Mouse (Mus musculus): ENCODE results near the gene Fosb.

The Fosb gene

GRCm38 (mm10) chr7:19309884-19310641 is at the start of gene Fosb:
Fosb (minus strand) TSS chr7:19310051.
- in situ Hi-C loops (cut with MboI, MseI) = loop anchor here (5.0 kb wide), 1 partner anchor 32 kb away; the partner anchor contains the start of gene Ercc1

GRCm38 (mm10) chr7:19359299-19359891 is 49.5 kb upstream of the Fosb start, which contains the start of the genes Cd3eap and Ppp1r13l:
Cd3eap (minus strand) TSS chr7:19359483.
Ppp1r13l (plus strand) TSS chr7:19359749.
- in situ Hi-C loops (cut with MboI, MseI) = no loop called here

- in situ Hi-C loops (cut with MboI, MseI) = no loop called here
Measured at GRCm38 (mm10) chr7:19358634-19359033, 48.8 kb upstream of the Fosb start.

GRCm38 (mm10) chr7:19357381-19358375 is 47.8 kb upstream of the Fosb start:
- in situ Hi-C loops (cut with MboI, MseI) = no loop called here

GRCm38 (mm10) chr7:19356311-19356710 is 46.5 kb upstream of the Fosb start:
- in situ Hi-C loops (cut with MboI, MseI) = no loop called here

GRCm38 (mm10) chr7:19354991-19355390 is 45.1 kb upstream of the Fosb start:
- in situ Hi-C loops (cut with MboI, MseI) = no loop called here

GRCm38 (mm10) chr7:19350221-19350620 is 40.4 kb upstream of the Fosb start:
- in situ Hi-C loops (cut with MboI, MseI) = no loop called here

- in situ Hi-C loops (cut with MboI, MseI) = no loop called here
Measured at GRCm38 (mm10) chr7:19349188-19349915, 39.5 kb upstream of the Fosb start.

- in situ Hi-C loops (cut with MboI, MseI) = loop anchor here (5.0 kb wide), 1 partner anchor 38 kb away; no protein-coding TSS in a partner anchor
Measured at GRCm38 (mm10) chr7:19344938-19345471, 35.2 kb upstream of the Fosb start.

GRCm38 (mm10) chr7:19344237-19344847 is 34.5 kb upstream of the Fosb start, which contains the start of gene Ercc1:
Ercc1 (plus strand) TSS chr7:19344778.
- in situ Hi-C loops (cut with MboI, MseI) = loop anchor here (5.0 kb wide), 1 partner anchor 37 kb away; no protein-coding TSS in a partner anchor

GRCm38 (mm10) chr7:19343210-19343808 is 33.5 kb upstream of the Fosb start:
- in situ Hi-C loops (cut with MboI, MseI) = loop anchor here (5.0 kb wide), 1 partner anchor 36 kb away; no protein-coding TSS in a partner anchor

- in situ Hi-C loops (cut with MboI, MseI) = loop anchor here (5.0 kb wide), 1 partner anchor 35 kb away; no protein-coding TSS in a partner anchor
Measured at GRCm38 (mm10) chr7:19342481-19343027, 32.7 kb upstream of the Fosb start.

GRCm38 (mm10) chr7:19341761-19342409 is 32.0 kb upstream of the Fosb start:
- in situ Hi-C loops (cut with MboI, MseI) = loop anchor here (5.0 kb wide), 1 partner anchor 35 kb away; no protein-coding TSS in a partner anchor

- in situ Hi-C loops (cut with MboI, MseI) = loop anchor here (5.0 kb wide), 1 partner anchor 34 kb away; no protein-coding TSS in a partner anchor
Measured at GRCm38 (mm10) chr7:19341250-19341649, 31.4 kb upstream of the Fosb start.

- in situ Hi-C loops (cut with MboI, MseI) = no loop called here
Measured at GRCm38 (mm10) chr7:19338596-19338995, 28.7 kb upstream of the Fosb start.

- in situ Hi-C loops (cut with MboI, MseI) = no loop called here
Measured at GRCm38 (mm10) chr7:19338060-19338459, 28.2 kb upstream of the Fosb start.

- in situ Hi-C loops (cut with MboI, MseI) = no loop called here
Measured at GRCm38 (mm10) chr7:19337122-19337521, 27.3 kb upstream of the Fosb start.

GRCm38 (mm10) chr7:19335583-19335982 is 25.7 kb upstream of the Fosb start:
- in situ Hi-C loops (cut with MboI, MseI) = no loop called here
